Mouse (Mus musculus) activated CD4-positive, CD25-positive, alpha-beta regulatory T cell (primary cell): Measurements from ENCODE around the gene Aoc3. TPM values are rescaled to one million over a fixed set of nuclear protein-coding genes. Genes with fewer than 3 reads are reported as not detected.

Experiments
- polyA plus RNA-seq, 2 experiments: library from polyadenylated mRNA; unstranded; fragments of 100-300 nt; shearing (Covaris generic); gene quantifications; one replicate each; pipeline ENCODE4 v1.2.1; 2017

Gene Aoc3
- polyA plus RNA-seq = not detected

GRCm38 (mm10) chr11:101330371-101330924 lies at the start of gene Aoc3:
Aoc3 (plus strand) TSS chr11:101330605.

GRCm38 (mm10) chr11:101302004-101302798 lies 28.2 kb upstream of the Aoc3 start, which contains the start of gene Becn1:
Becn1 (minus strand) TSS chr11:101302286.

GRCm38 (mm10) chr11:101315665-101316500 lies 14.5 kb upstream of the Aoc3 start, which contains the start of gene Psme3:
Psme3 (plus strand) TSS chr11:101316213.

GRCm38 (mm10) chr11:101324763-101325162 lies 5.6 kb upstream of the Aoc3 start, which contains the start of gene Aoc2:
Aoc2 (plus strand) TSS chr11:101325063.

GRCm38 (mm10) chr11:101367326-101367935 lies 37.0 kb downstream of the Aoc3 start, which contains the start of gene G6pc:
G6pc (plus strand) TSS chr11:101367561.

Other genes starting within 250 kb of the Aoc3 start
- 10 to 100 TPM; 32.3 to 36.4 TPM for gene Coasy, start 248.0 kb upstream of the Aoc3 start, polyA plus RNA-seq
- 10 to 100 TPM; 90.2 to 93.1 TPM for gene Mlx, start 243.3 kb upstream of the Aoc3 start, polyA plus RNA-seq
- 1 to 10 TPM; 7.1 to 8.4 TPM for gene Psmc3ip, start 235.2 kb upstream of the Aoc3 start, polyA plus RNA-seq
- 10 to 100 TPM; 61.6 to 75.9 TPM for gene Retreg3, start 210.7 kb upstream of the Aoc3 start, polyA plus RNA-seq
- gene Tubg1, start 210.7 kb upstream of the Aoc3 start, polyA plus RNA-seq = 10 to 100 TPM; 31.0 to 43.3 TPM
- 1 to 10 TPM in 1 of 2 experiments, under 1 TPM in 1; 0.48 to 2.5 TPM for gene Tubg2, start 174.7 kb upstream of the Aoc3 start, polyA plus RNA-seq
- under 1 TPM; 0.17 to 0.28 TPM for gene Cntnap1, start 160.1 kb upstream of the Aoc3 start, polyA plus RNA-seq
- 1 to 10 TPM in 1 of 2 experiments, under 1 TPM in 1; 0.61 to 1.3 TPM for gene Plekhh3, start 159.3 kb upstream of the Aoc3 start, polyA plus RNA-seq
- gene Ccr10, start 155.2 kb upstream of the Aoc3 start, polyA plus RNA-seq = 10 to 100 TPM in 1 of 2 experiments, under 1 TPM in 1; 0.92 to 15.6 TPM
- gene Ezh1, start 104.1 kb upstream of the Aoc3 start, polyA plus RNA-seq = 10 to 100 TPM; 43.0 to 68.3 TPM
- gene Ramp2, start 84.6 kb upstream of the Aoc3 start, polyA plus RNA-seq = under 1 TPM; 0.41 to 0.55 TPM
- 100 to 1,000 TPM; 156 to 177 TPM for gene Vps25, start 76.9 kb upstream of the Aoc3 start, polyA plus RNA-seq
- gene Wnk4, start 70.0 kb upstream of the Aoc3 start, polyA plus RNA-seq = 1 to 10 TPM; 1.3 to 5.1 TPM
- 1 to 10 TPM in 1 of 2 experiments, under 1 TPM in 1; 0.41 to 1.2 TPM for gene Cntd1, start 51.6 kb upstream of the Aoc3 start, polyA plus RNA-seq
- gene Coa3, start 51.5 kb upstream of the Aoc3 start, polyA plus RNA-seq = 100 to 1,000 TPM; 101 to 118 TPM
- 100 to 1,000 TPM; 223 to 228 TPM for gene Becn1, start 28.3 kb upstream of the Aoc3 start, polyA plus RNA-seq
- 100 to 1,000 TPM; 157 to 201 TPM for gene Psme3, start 14.4 kb upstream of the Aoc3 start, polyA plus RNA-seq
- 1 to 10 TPM; 1.8 to 2.4 TPM for gene Aoc2, start 5.5 kb upstream of the Aoc3 start, polyA plus RNA-seq
- not detected for gene G6pc, start 37.0 kb downstream of the Aoc3 start, polyA plus RNA-seq
- 10 to 100 TPM; 33.3 to 40.7 TPM for gene Aarsd1, start 87.0 kb downstream of the Aoc3 start, polyA plus RNA-seq
- gene Gm27029, start 94.2 kb downstream of the Aoc3 start, polyA plus RNA-seq = 1 to 10 TPM; 3.0 to 3.5 TPM
- 10 to 100 TPM; 17.1 to 29.7 TPM for gene Rundc1, start 94.5 kb downstream of the Aoc3 start, polyA plus RNA-seq
- 1 to 10 TPM; 4.2 to 4.6 TPM for gene Ptges3l, start 94.7 kb downstream of the Aoc3 start, polyA plus RNA-seq
- 100 to 1,000 TPM; 318 to 457 TPM for gene Rpl27, start 111.7 kb downstream of the Aoc3 start, polyA plus RNA-seq
- gene Ifi35, start 117.8 kb downstream of the Aoc3 start, polyA plus RNA-seq = 100 to 1,000 TPM; 188 to 201 TPM
- gene Rnd2, start 134.4 kb downstream of the Aoc3 start, polyA plus RNA-seq = under 1 TPM; 0.21 to 0.35 TPM
- gene Vat1, start 135.6 kb downstream of the Aoc3 start, polyA plus RNA-seq = under 1 TPM; 0.32 to 0.74 TPM
- 1 to 10 TPM; 4.3 to 7.9 TPM for gene Brca1, start 221.3 kb downstream of the Aoc3 start, polyA plus RNA-seq
- 10 to 100 TPM; 66.8 to 74.1 TPM for gene Nbr1, start 221.5 kb downstream of the Aoc3 start, polyA plus RNA-seq